In genomic region chr8:111932580-111933336, GRCm38 (mm10) we compare ENCODE assay signal across 8 mouse cellular contexts. TPM values are rescaled to one million over a fixed set of nuclear protein-coding genes. Genes with fewer than 3 reads are reported as not detected.
DNase-seq lines count a peak whose midpoint lies in the region; ATAC-seq and TF ChIP-seq lines count a peak whose summit lies in the region.

No protein-coding gene starts in this region.

- no peak for TF ChIP-seq CTCF in CH12.LX (conservative IDR thresholded peaks at IDR 0.05 in 1 of 2, IDR thresholded peaks at IDR 0.05 in 1 of 2; ENCODE audit: low read depth in 2 of 2, low read length in 2 of 2)

- H3K9ac ChIP-seq in CH12.LX (ENCODE audit: insufficient read depth, low read depth), result no peak overlapping the region; the same call in 1 of the 2 replicates
- peak overlapping the region; percentile 76 for H3K9ac ChIP-seq in embryonic facial prominence, embryonic 12.5 days
- peak overlapping the region; percentile 80 for H3K9ac ChIP-seq in heart, embryonic 11.5 days (ENCODE audit: low read depth, low read length)
- peak overlapping the region; percentile 75 for H3K9ac ChIP-seq in kidney, embryonic 15.5 days

- peaks cover 2 to 32% of the 10 kb centered on the region in 2 experiments; a peak in 2 of 4 replicates for H3K4me1 ChIP-seq in CH12.LX (ENCODE audit: control insufficient read depth in 1 of 2, insufficient read depth in 2 of 2)
- H3K4me1 ChIP-seq in embryonic facial prominence, embryonic 12.5 days, result peaks cover 16% of the 10 kb centered on the region; the same call in 1 of the 2 replicates
- H3K4me1 ChIP-seq in heart, embryonic 11.5 days (ENCODE audit: control insufficient read depth, insufficient read depth, low read length), result no peaks in the 10 kb centered on the region
- H3K4me1 ChIP-seq in kidney, embryonic 15.5 days, result peaks cover 20% of the 10 kb centered on the region

- peak; percentile 66 for TF ChIP-seq POLR2A in CH12.LX (IDR thresholded peaks at IDR 0.05; ENCODE audit: low read depth, low read length)

- TF ChIP-seq EP300 in CH12.LX (IDR thresholded peaks at IDR 0.05; ENCODE audit: low read length), result no peak

- peak overlapping the region; percentile 71 for H3K4me2 ChIP-seq in CH12.LX (ENCODE audit: insufficient read depth, low read depth, poor library complexity, severe bottlenecking)
- H3K4me2 ChIP-seq in embryonic facial prominence, embryonic 12.5 days (replicated peaks), result peak overlapping the region; percentile 93
- peak overlapping the region; percentile 99 for H3K4me2 ChIP-seq in heart, embryonic 11.5 days
- peak overlapping the region; percentile 88 for H3K4me2 ChIP-seq in kidney, embryonic 15.5 days

- no peak overlapping the region for H3K27ac ChIP-seq in CH12.LX (ENCODE audit: insufficient read depth, low read depth)
- H3K27ac ChIP-seq in embryonic facial prominence, embryonic 12.5 days, result peak overlapping the region; percentile 88
- H3K27ac ChIP-seq in heart, embryonic 11.5 days (ENCODE audit: low read depth, low read length), result peak overlapping the region; percentile 57; the same call in 1 of the 2 replicates
- H3K27ac ChIP-seq in kidney, embryonic 15.5 days, result peak overlapping the region; percentile 87

- H3K79me2 ChIP-seq in CH12.LX (replicated peaks; ENCODE audit: control insufficient read depth, extremely low read depth, insufficient read depth, poor library complexity, severe bottlenecking), result no peaks in the 10 kb centered on the region

- WGBS in embryonic facial prominence, embryonic 12.5 days, result 32% methylated on average over 19 of the region's 19 CpGs
- 28% methylated on average over 19 of the region's 19 CpGs for WGBS in heart, embryonic 11.5 days (ENCODE audit: insufficient replicate concordance)
- WGBS in kidney, embryonic 15.5 days, result 25% methylated on average over 19 of the region's 19 CpGs

- no peaks in the 10 kb centered on the region for H3K27me3 ChIP-seq in CH12.LX (replicated peaks)
- no peaks in the 10 kb centered on the region for H3K27me3 ChIP-seq in embryonic facial prominence, embryonic 12.5 days
- H3K27me3 ChIP-seq in heart, embryonic 11.5 days (ENCODE audit: control insufficient read depth, insufficient read depth, low read length), result no peaks in the 10 kb centered on the region
- H3K27me3 ChIP-seq in kidney, embryonic 15.5 days, result no peaks in the 10 kb centered on the region

- no peak for TF ChIP-seq RAD21 in CH12.LX (IDR thresholded peaks at IDR 0.05; ENCODE audit: low read depth, low read length)

- in situ Hi-C loops in CH12.LX (cut with MboI; ENCODE audit: low pct_ligation_motif_present, low pct_unique_long_range_greater_than_20kb, low sequenced_read_pairs), result no loop called here

- dilution Hi-C loops in CH12.LX (cut with MboI; ENCODE audit: extremely low pct_ligation_motif_present, extremely low pct_unique_long_range_greater_than_20kb, low sequenced_read_pairs), result no loop called here

- no peaks in the 10 kb centered on the region for H3K9me3 ChIP-seq in CH12.LX (replicated peaks; ENCODE audit: low read length)
- H3K9me3 ChIP-seq in embryonic facial prominence, embryonic 12.5 days, result no peaks in the 10 kb centered on the region
- no peaks in the 10 kb centered on the region for H3K9me3 ChIP-seq in heart, embryonic 11.5 days (replicated peaks; ENCODE audit: control insufficient read depth, low read length)
- H3K9me3 ChIP-seq in kidney, embryonic 15.5 days (replicated peaks), result no peaks in the 10 kb centered on the region

- ATAC-seq in embryonic facial prominence, embryonic 12.5 days (ENCODE audit: insufficient number of reproducible peaks, insufficient read depth, low FRiP score, low TSS enrichment), result 0 out of 2 replicates have a peak, but pooled peaks have one; percentile 3
- peak; percentile 46; the same call in 1 of the 2 replicates for ATAC-seq in heart, embryonic 11.5 days (replicated peaks; ENCODE audit: insufficient number of reproducible peaks, low FRiP score, low TSS enrichment)
- peak; percentile 65 for ATAC-seq in kidney, embryonic 15.5 days (replicated peaks; ENCODE audit: low FRiP score)
- no peak for ATAC-seq in monocyte, adult 5-6 weeks (replicated peaks; ENCODE audit: insufficient number of reproducible peaks, low FRiP score, low TSS enrichment, poor library complexity, severe bottlenecking)

- DNase-seq in CH12.LX (ENCODE audit: extremely low read depth), result peak; percentile 92
- DNase-seq in adrenal gland, adult 8-10 months, result peak; percentile 58
- DNase-seq in lung, postnatal 10 days, result peak; percentile 86
- peak; percentile 71 for DNase-seq in skeletal muscle tissue, adult 2 months (ENCODE audit: low read depth, low spot score)

- H3K4me3 ChIP-seq in CH12.LX (replicated peaks in 1 of 3; ENCODE audit: low read depth in 2 of 3, low read length in 2 of 3, poor library complexity in 1 of 3), result peak overlapping the region; percentile 42 to 72 (median 71)
- peak overlapping the region; percentile 79 for H3K4me3 ChIP-seq in embryonic facial prominence, embryonic 12.5 days
- peak overlapping the region; percentile 73 for H3K4me3 ChIP-seq in heart, embryonic 11.5 days (ENCODE audit: low read depth, low read length)
- H3K4me3 ChIP-seq in kidney, embryonic 15.5 days (replicated peaks), result peak overlapping the region; percentile 76

- H3K36me3 ChIP-seq in CH12.LX (replicated peaks in 1 of 2; ENCODE audit: control insufficient read depth in 1 of 2, insufficient read depth in 1 of 2, low read length in 1 of 2), result no peaks in the 10 kb centered on the region
- H3K36me3 ChIP-seq in embryonic facial prominence, embryonic 12.5 days, result no peaks in the 10 kb centered on the region
- H3K36me3 ChIP-seq in heart, embryonic 11.5 days (ENCODE audit: control insufficient read depth, insufficient read depth, low read length), result no peaks in the 10 kb centered on the region
- no peaks in the 10 kb centered on the region for H3K36me3 ChIP-seq in kidney, embryonic 15.5 days

TF ChIP-seq in CH12.LX, 34 proteins besides CTCF, POLR2A, EP300 and RAD21 (continues in another document):
- TF ChIP-seq PAX5 (IDR thresholded peaks at IDR 0.05; ENCODE audit: low read length) (no peak), TCF12 (IDR thresholded peaks at IDR 0.05; ENCODE audit: low read depth, low read length) (0 out of 2 replicates have a peak, but pooled peaks have one; percentile 39), CHD1 (IDR thresholded peaks at IDR 0.05; ENCODE audit: low read depth, low read length) (0 out of 2 replicates have a peak, but pooled peaks have one; percentile 38), POLR2AphosphoS2 (IDR thresholded peaks at IDR 0.05; ENCODE audit: low read depth, low read length) (no peak), MEF2A (IDR thresholded peaks at IDR 0.05; ENCODE audit: borderline replicate concordance, low read depth, low read length) (no peak)

RNA-seq across cellular contexts. Expression of gene Tmem231, which starts 0.9 kb away (rescaled TPM):
- 2.1 and 3.6 TPM in 2 replicates for total RNA-seq in CH12.LX (2012; rRNA removed)
- total RNA-seq in CH12.LX (2014; rRNA removed), result 3.1 and 3.5 TPM in 2 replicates
- polyA plus RNA-seq in CH12.LX (2012; ENCODE audit: insufficient read length, low read depth), result 3.7 and 4.3 TPM in 2 replicates
- total RNA-seq in adrenal gland, adult 8-10 months (2022), result 10 to 100 TPM in 2 of 4 experiments, 1 to 10 TPM in 2; 6.3 to 12.4 (median 9.5) TPM
- polyA plus RNA-seq in embryonic facial prominence, embryonic 12.5 days (2016; fragmentation: Nextera tagmentation; extraction: Ambion mirVana), result 21.1 and 22.2 TPM in 2 replicates
- polyA plus RNA-seq in heart, embryonic 11.5 days (2014; fragmentation: Nextera tagmentation; extraction: Ambion mirVana), result 5.0 and 5.6 TPM in 2 replicates
- 21.1 and 21.5 TPM in 2 replicates for polyA plus RNA-seq in kidney, embryonic 15.5 days (2015; fragmentation: Nextera tagmentation; extraction: Ambion mirVana)
- 0.29 to 0.32 TPM in 2 of 3 replicates, not detected in the other for total RNA-seq in monocyte, adult 5-6 weeks (2017)

RNA-seq across cellular contexts. Expression of gene Gabarapl2, which starts 7.7 kb away (rescaled TPM):
- total RNA-seq in CH12.LX (2012; rRNA removed), result 29.8 and 30.6 TPM in 2 replicates
- 49.4 and 61.0 TPM in 2 replicates for total RNA-seq in CH12.LX (2014; rRNA removed)
- polyA plus RNA-seq in CH12.LX (2012; ENCODE audit: insufficient read length, low read depth), result 39.3 and 42.1 TPM in 2 replicates
- 100 to 1,000 TPM; 168 to 223 (median 188) TPM for total RNA-seq in adrenal gland, adult 8-10 months (2022)
- 175 and 183 TPM in 2 replicates for polyA plus RNA-seq in embryonic facial prominence, embryonic 12.5 days (2016; fragmentation: Nextera tagmentation; extraction: Ambion mirVana)
- polyA plus RNA-seq in heart, embryonic 11.5 days (2014; fragmentation: Nextera tagmentation; extraction: Ambion mirVana), result 177 and 191 TPM in 2 replicates
- polyA plus RNA-seq in kidney, embryonic 15.5 days (2015; fragmentation: Nextera tagmentation; extraction: Ambion mirVana), result 194 and 198 TPM in 2 replicates
- 85.9 to 92.1 TPM (median 87.1 TPM) in 3 replicates for total RNA-seq in monocyte, adult 5-6 weeks (2017)

RNA-seq across cellular contexts. Expression of gene Chst5, which starts 22.5 kb away (rescaled TPM):
- total RNA-seq in CH12.LX (2012; rRNA removed) (not detected in 2 replicates), CH12.LX (2014; rRNA removed) (not detected in 2 replicates)
- polyA plus RNA-seq in CH12.LX (2012; ENCODE audit: insufficient read length, low read depth), result not detected in 2 replicates
- not detected for total RNA-seq in adrenal gland, adult 8-10 months (2022)
- polyA plus RNA-seq in embryonic facial prominence, embryonic 12.5 days (2016; fragmentation: Nextera tagmentation; extraction: Ambion mirVana), result 2.9 and 4.1 TPM in 2 replicates
- polyA plus RNA-seq in heart, embryonic 11.5 days (2014; fragmentation: Nextera tagmentation; extraction: Ambion mirVana), result 0.99 TPM in 1 of 2 replicates, not detected in the other
- 0.96 and 1.1 TPM in 2 replicates for polyA plus RNA-seq in kidney, embryonic 15.5 days (2015; fragmentation: Nextera tagmentation; extraction: Ambion mirVana)
- not detected in 3 replicates for total RNA-seq in monocyte, adult 5-6 weeks (2017)

RNA-seq across cellular contexts. Expression of gene Tmem170, which starts 56.2 kb away (rescaled TPM):
- 2.2 and 2.4 TPM in 2 replicates for total RNA-seq in CH12.LX (2012; rRNA removed)
- 2.1 and 2.5 TPM in 2 replicates for total RNA-seq in CH12.LX (2014; rRNA removed)
- 1.2 and 1.6 TPM in 2 replicates for polyA plus RNA-seq in CH12.LX (2012; ENCODE audit: insufficient read length, low read depth)
- total RNA-seq in adrenal gland, adult 8-10 months (2022), result 1 to 10 TPM; 6.4 to 9.1 (median 8.5) TPM
- polyA plus RNA-seq in embryonic facial prominence, embryonic 12.5 days (2016; fragmentation: Nextera tagmentation; extraction: Ambion mirVana), result 8.8 and 8.9 TPM in 2 replicates
- 4.5 and 5.8 TPM in 2 replicates for polyA plus RNA-seq in heart, embryonic 11.5 days (2014; fragmentation: Nextera tagmentation; extraction: Ambion mirVana)
- polyA plus RNA-seq in kidney, embryonic 15.5 days (2015; fragmentation: Nextera tagmentation; extraction: Ambion mirVana), result 13.0 and 13.4 TPM in 2 replicates
- 0.95 to 2.5 TPM (median 1.6 TPM) in 3 replicates for total RNA-seq in monocyte, adult 5-6 weeks (2017)

RNA-seq across cellular contexts. Expression of gene Adat1, which starts 59.3 kb away (rescaled TPM):
- total RNA-seq in CH12.LX (2012; rRNA removed) (7.6 and 8.1 TPM in 2 replicates), CH12.LX (2014; rRNA removed) (5.0 and 5.4 TPM in 2 replicates)
- 8.2 and 8.7 TPM in 2 replicates for polyA plus RNA-seq in CH12.LX (2012; ENCODE audit: insufficient read length, low read depth)
- 1 to 10 TPM; 4.4 to 6.1 (median 5.6) TPM for total RNA-seq in adrenal gland, adult 8-10 months (2022)
- polyA plus RNA-seq in embryonic facial prominence, embryonic 12.5 days (2016; fragmentation: Nextera tagmentation; extraction: Ambion mirVana), result 11.5 and 14.8 TPM in 2 replicates
- 6.1 and 7.1 TPM in 2 replicates for polyA plus RNA-seq in heart, embryonic 11.5 days (2014; fragmentation: Nextera tagmentation; extraction: Ambion mirVana)
- polyA plus RNA-seq in kidney, embryonic 15.5 days (2015; fragmentation: Nextera tagmentation; extraction: Ambion mirVana), result 11.2 and 12.1 TPM in 2 replicates
- total RNA-seq in monocyte, adult 5-6 weeks (2017), result 0.95 to 3.4 TPM (median 3.2 TPM) in 3 replicates
